Mouse (Mus musculus): Measurements from ENCODE around the gene Cabp4.

- TF ChIP-seq CTCF (IDR thresholded peaks at IDR 0.05; ENCODE audit: control insufficient read depth, insufficient read depth, low read length) = no peak
- TF ChIP-seq POLR2A (IDR thresholded peaks at IDR 0.05; ENCODE audit: borderline replicate concordance, control insufficient read depth, low read depth, low read length) = no peak
Measured at GRCm38 (mm10) chr19:4114551-4114950, 29.3 kb downstream of the Cabp4 start.
